Mouse (Mus musculus): ENCODE results near the gene Pacsin1. TPM values are rescaled to one million over a fixed set of nuclear protein-coding genes. Genes with fewer than 3 reads are reported as not detected.
A peak's percentile ranks its signal among the peaks of the same experiment; 100 is the strongest.

The Pacsin1 gene
- polyA plus RNA-seq, 1 experiment from 2014 or later: 3.5 TPM

DNA sequence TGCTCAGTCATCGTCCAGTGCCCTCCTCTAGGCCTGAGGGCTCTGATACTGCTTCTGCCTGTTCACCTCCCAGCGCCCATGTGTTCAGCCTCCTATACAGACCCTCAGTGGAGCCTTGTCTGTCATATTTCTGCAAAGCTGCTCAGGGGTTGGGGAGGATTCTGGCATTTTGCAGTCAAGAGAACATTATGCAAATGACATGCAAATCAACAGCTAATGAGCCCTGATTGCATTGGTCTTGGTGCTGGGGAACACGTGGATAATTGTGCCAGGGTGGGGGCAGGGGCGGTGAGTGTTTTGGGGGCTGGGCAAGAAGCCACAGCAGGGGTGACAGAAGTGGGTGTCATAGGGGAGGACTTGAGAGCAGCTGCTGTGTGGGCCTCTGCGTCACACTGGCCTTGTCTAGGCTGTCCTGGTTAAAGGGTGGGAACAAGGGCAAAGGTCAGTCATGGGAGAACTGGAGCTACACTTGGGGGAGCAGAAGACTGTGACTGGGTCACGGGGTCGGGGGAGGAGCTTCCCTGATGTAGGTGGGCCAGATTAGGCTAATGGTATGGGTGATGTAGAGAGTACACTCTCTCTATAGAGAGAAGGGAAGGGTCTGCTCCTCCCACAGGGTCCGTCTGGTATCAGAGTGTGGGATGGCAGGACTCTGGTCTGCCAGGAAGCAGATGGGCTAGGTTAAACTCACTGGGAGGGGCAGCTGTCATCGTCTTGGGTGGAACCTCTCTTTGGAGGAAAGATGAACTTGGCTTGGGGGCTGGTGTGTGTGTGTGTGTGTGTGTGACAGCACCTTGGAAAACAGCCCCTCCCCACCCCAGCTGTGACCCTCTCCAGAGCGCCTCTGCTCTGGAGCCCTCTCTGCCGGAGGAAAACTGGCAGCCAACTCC lies 23.9 kb downstream of the Pacsin1 start:
- no peak for DNase-seq (ENCODE audit: low spot score)
- H3K4me2 ChIP-seq (replicated peaks; ENCODE audit: low read depth, low read length): no peak overlapping the region
- WGBS: 41% methylated on average over 11 of the region's 11 CpGs

DNA sequence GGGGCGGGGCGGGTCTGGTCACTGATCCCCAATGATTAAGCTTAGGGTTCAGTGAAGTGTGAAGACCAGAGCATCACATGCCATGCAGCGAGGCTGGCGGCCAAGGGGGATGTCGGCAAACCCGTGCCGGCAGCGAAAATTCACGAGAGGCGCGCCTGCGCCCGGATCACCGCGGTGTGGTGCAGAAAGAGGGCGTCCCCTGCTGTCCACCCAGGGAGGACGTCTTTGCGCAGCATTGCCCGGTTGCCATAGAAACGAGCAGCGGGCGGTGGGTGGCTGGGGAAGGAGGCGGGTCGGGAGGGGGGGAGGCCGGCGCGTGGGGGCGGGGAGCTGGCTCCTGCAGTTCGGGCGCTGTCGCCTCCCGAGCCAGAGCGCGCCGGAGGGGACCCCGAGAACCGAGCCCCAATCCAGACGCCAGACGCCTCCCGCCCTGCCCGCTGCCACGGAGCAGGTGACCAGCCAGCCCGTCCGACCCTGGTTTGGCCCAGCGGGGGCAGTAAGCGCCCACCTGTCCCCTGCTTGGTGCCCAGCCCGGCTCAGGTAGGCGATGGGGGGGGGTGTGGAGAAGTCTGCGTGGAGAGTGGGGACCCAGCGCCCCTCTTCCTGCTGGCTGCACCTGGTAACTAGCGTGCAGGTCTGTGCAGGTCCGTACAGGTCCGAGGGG lies 29.7 kb downstream of the Pacsin1 start:
- peak; percentile 70 for ATAC-seq (ENCODE audit: low FRiP score)

More for the DNA sequence above, 23.9 kb downstream of the Pacsin1 start:
- ATAC-seq (ENCODE audit: low FRiP score): peak; percentile 71
- Histone ChIP-seq H3K36me3 (ENCODE audit: control insufficient read depth, insufficient read depth, low read length) (no peaks in the 10 kb centered on the region), H3K27ac (ENCODE audit: low read depth, low read length) (peak overlapping the region; percentile 60), H3K9ac (ENCODE audit: low read depth, low read length) (0 out of 2 replicates have a peak overlapping the region, but pooled peaks have one; percentile 12), H3K4me3 (ENCODE audit: low read depth, low read length) (no peak overlapping the region), H3K9me3 (ENCODE audit: control insufficient read depth, low read length) (no peaks in the 10 kb centered on the region), H3K27me3 (ENCODE audit: control insufficient read depth, insufficient read depth, low read length) (no peaks in the 10 kb centered on the region), H3K4me1 (replicated peaks; ENCODE audit: control insufficient read depth, insufficient read depth, low read length) (no peaks in the 10 kb centered on the region)

DNA sequence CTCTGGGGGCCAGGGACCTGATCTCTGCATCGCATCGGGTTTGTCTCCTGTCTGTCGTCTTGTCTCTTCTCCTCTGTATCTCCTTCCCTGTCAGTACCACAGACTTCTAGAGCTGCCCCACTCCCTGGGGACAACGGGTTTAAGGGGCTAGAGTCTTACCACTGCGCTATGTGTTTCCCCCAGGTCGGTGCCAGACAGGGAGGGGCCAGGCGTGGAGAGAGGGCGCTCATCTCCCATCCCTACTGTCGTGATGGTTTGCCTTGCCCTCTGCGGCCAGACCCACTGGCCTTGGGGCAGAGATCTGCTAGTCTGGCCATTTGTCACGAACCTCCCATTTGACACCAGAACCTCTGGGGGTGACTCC lies 30.2 kb downstream of the Pacsin1 start:
- peaks cover 3% of the 10 kb centered on the region; the same call in 1 of the 2 replicates for H3K4me1 ChIP-seq (replicated peaks; ENCODE audit: control insufficient read depth, insufficient read depth, low read length)
- peak overlapping the region; percentile 60 for H3K9ac ChIP-seq (ENCODE audit: low read depth, low read length)
- H3K27me3 ChIP-seq (ENCODE audit: control insufficient read depth, insufficient read depth, low read length): peaks cover 6% of the 10 kb centered on the region; the same call in 1 of the 2 replicates
- H3K9me3 ChIP-seq (ENCODE audit: control insufficient read depth, low read length): no peaks in the 10 kb centered on the region
- DNase-seq (ENCODE audit: low spot score) (peak; percentile 37), ATAC-seq (ENCODE audit: low FRiP score) (peak; percentile 45)
- WGBS: 3% methylated on average over 11 of the region's 11 CpGs
- peak overlapping the region; percentile 97 for H3K4me2 ChIP-seq (replicated peaks; ENCODE audit: low read depth, low read length)
- H3K36me3 ChIP-seq (ENCODE audit: control insufficient read depth, insufficient read depth, low read length): no peaks in the 10 kb centered on the region
- no peak overlapping the region for H3K27ac ChIP-seq (ENCODE audit: low read depth, low read length)
- peak overlapping the region; percentile 45 for H3K4me3 ChIP-seq (ENCODE audit: low read depth, low read length)

More for the DNA sequence above, 29.7 kb downstream of the Pacsin1 start:
- H3K9me3 ChIP-seq (ENCODE audit: control insufficient read depth, low read length): no peaks in the 10 kb centered on the region
- peak overlapping the region; percentile 45 for H3K4me3 ChIP-seq (ENCODE audit: low read depth, low read length)
- DNase-seq (ENCODE audit: low spot score): peak; percentile 80
- WGBS: under 1% methylated on average over 36 of the region's 53 CpGs
- peak overlapping the region; percentile 60 for H3K9ac ChIP-seq (ENCODE audit: low read depth, low read length)
- no peaks in the 10 kb centered on the region for H3K36me3 ChIP-seq (ENCODE audit: control insufficient read depth, insufficient read depth, low read length)
- peak overlapping the region; percentile 97 for H3K4me2 ChIP-seq (replicated peaks; ENCODE audit: low read depth, low read length)
- H3K27me3 ChIP-seq (ENCODE audit: control insufficient read depth, insufficient read depth, low read length): peaks cover 6% of the 10 kb centered on the region; the same call in 1 of the 2 replicates
- peaks cover 3% of the 10 kb centered on the region; the same call in 1 of the 2 replicates for H3K4me1 ChIP-seq (replicated peaks; ENCODE audit: control insufficient read depth, insufficient read depth, low read length)
- H3K27ac ChIP-seq (ENCODE audit: low read depth, low read length): no peak overlapping the region

DNA sequence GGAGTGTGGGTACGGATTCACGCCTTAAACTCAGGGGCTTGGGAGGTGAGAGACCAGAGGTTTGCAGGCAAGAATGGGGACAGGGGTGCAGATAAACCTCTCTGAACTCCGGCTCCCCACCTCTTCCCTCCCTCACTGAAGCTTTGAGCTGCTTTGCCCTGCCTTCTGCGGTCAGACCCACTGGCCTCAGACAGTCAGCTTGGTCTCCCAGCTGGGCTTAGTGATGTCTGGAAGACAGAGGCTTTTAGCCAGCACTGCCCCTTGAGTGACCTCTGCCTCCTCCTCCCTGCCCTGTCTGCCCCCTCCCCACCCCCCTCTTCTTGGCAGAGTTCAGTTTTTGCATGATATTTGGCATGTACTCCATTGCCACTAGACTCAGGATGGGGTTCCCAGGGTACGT lies 31.1 kb downstream of the Pacsin1 start:
- Histone ChIP-seq H3K9me3 (ENCODE audit: control insufficient read depth, low read length) (no peaks in the 10 kb centered on the region), H3K9ac (ENCODE audit: low read depth, low read length) (no peak overlapping the region), H3K27me3 (ENCODE audit: control insufficient read depth, insufficient read depth, low read length) (peaks cover 6% of the 10 kb centered on the region; the same call in 1 of the 2 replicates), H3K4me3 (ENCODE audit: low read depth, low read length) (no peak overlapping the region), H3K4me1 (replicated peaks; ENCODE audit: control insufficient read depth, insufficient read depth, low read length) (peaks cover 3% of the 10 kb centered on the region; the same call in 1 of the 2 replicates), H3K27ac (ENCODE audit: low read depth, low read length) (no peak overlapping the region), H3K36me3 (ENCODE audit: control insufficient read depth, insufficient read depth, low read length) (no peaks in the 10 kb centered on the region), H3K4me2 (replicated peaks; ENCODE audit: low read depth, low read length) (no peak overlapping the region)
- ATAC-seq (ENCODE audit: low FRiP score) (no peak), DNase-seq (ENCODE audit: low spot score) (no peak)
- 33% methylated on average over 5 of the region's 5 CpGs for WGBS

DNA sequence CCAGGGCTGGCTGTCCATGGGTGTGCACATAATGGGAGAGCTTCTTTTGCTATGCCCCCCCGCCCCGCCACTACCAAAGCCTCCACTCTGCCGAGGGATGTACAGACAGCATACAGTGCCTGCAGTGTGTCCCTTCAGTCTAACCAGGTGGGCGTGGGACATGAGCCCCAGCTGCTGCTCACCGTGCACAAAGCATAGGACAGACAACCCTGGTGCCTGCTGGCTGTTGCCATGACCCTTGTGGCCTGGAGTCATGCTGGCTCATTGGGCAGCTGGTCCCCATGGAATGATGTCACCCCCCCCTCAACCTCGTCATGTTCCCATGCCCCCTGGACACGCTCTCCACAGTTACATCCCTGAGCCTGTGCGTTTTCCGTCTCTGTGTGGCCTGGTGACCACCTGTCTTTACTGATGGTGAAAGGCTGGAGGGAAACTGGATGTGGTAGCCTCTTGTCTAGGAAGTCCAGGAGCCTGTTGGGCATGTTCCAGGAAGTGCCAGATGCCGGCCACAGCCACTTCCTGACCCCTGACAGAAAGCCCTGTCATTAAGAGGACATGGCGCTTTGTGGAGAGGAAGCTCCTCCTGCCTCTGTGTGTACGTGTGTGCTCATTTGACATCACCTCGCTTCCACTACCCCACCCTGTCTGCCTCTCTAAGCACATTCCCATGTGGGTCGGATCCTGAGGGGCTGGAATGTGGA lies 35.8 kb downstream of the Pacsin1 start:
- no peaks in the 10 kb centered on the region for H3K4me1 ChIP-seq (replicated peaks; ENCODE audit: control insufficient read depth, insufficient read depth, low read length)
- H3K4me3 ChIP-seq (ENCODE audit: low read depth, low read length): no peak overlapping the region
- peaks cover 6% of the 10 kb centered on the region; the same call in 1 of the 2 replicates for H3K27me3 ChIP-seq (ENCODE audit: control insufficient read depth, insufficient read depth, low read length)
- no peak overlapping the region for H3K4me2 ChIP-seq (replicated peaks; ENCODE audit: low read depth, low read length)
- no peak for ATAC-seq (ENCODE audit: low FRiP score)
- no peaks in the 10 kb centered on the region for H3K36me3 ChIP-seq (ENCODE audit: control insufficient read depth, insufficient read depth, low read length)
- H3K9ac ChIP-seq (ENCODE audit: low read depth, low read length): no peak overlapping the region
- WGBS: 75% methylated on average over 14 of the region's 14 CpGs
- no peak for DNase-seq (ENCODE audit: low spot score)
- no peaks in the 10 kb centered on the region for H3K9me3 ChIP-seq (ENCODE audit: control insufficient read depth, low read length)
- no peak overlapping the region for H3K27ac ChIP-seq (ENCODE audit: low read depth, low read length)

DNA sequence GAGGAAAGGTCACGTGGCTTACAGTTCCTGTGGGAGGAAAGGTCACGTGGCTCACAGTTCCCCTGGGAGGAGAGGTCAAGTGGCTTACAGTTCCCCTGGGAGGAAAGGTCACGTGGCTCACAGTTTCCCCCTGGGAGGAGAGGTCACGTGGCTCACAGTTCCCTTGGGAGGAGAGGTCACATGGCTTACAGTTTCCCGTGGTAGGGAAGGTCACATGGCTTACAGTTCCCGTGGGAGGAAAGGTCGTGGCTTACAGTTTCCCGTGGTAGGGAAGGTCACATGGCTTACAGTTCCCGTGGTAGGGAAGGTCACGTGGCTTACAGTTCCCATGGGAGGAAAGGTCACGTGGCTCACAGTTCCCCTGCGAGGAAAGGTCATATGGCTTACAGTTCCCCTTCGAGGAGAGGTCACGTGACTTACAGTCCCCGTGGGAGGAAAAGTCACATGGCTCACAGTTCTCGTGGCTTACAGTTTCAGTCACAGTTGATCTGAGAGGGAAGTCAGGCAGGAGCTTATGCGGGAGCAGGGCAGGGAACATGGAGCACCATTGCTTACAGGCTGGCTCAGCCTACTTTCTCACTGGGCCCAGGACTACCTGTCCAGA lies 44.4 kb downstream of the Pacsin1 start:
- H3K4me2 ChIP-seq (replicated peaks; ENCODE audit: low read depth, low read length): no peak overlapping the region
- DNase-seq (ENCODE audit: low spot score): no peak
- H3K4me1 ChIP-seq (replicated peaks; ENCODE audit: control insufficient read depth, insufficient read depth, low read length): no peaks in the 10 kb centered on the region; the same call in 1 of the 2 replicates
- no peaks in the 10 kb centered on the region for H3K27me3 ChIP-seq (ENCODE audit: control insufficient read depth, insufficient read depth, low read length)
- H3K36me3 ChIP-seq (ENCODE audit: control insufficient read depth, insufficient read depth, low read length): no peaks in the 10 kb centered on the region
- H3K9ac ChIP-seq (ENCODE audit: low read depth, low read length): no peak overlapping the region
- 89% methylated on average over 17 of the region's 17 CpGs for WGBS
- no peak for ATAC-seq (ENCODE audit: low FRiP score)
- H3K4me3 ChIP-seq (ENCODE audit: low read depth, low read length): no peak overlapping the region
- H3K27ac ChIP-seq (ENCODE audit: low read depth, low read length): no peak overlapping the region
- no peaks in the 10 kb centered on the region for H3K9me3 ChIP-seq (ENCODE audit: control insufficient read depth, low read length)

DNA sequence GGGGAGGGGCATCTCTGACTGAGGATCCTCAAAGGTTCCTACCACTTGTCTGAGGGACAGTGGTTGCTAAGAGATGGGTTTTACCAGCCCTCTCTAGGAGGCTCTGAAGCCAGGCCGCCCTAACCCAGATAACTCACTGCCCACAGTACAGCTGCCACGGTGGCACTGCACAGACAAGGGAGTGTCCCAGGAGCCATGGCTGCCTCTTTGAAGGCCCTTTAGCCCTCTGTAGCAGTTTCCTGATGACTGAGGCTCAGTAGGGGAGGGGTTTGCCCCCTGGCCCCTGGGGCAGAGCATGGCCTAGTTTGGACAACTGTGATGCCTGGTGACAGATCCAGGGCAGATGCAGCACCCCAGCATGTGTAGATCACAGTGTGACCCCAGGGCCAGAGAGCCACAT lies 45.5 kb downstream of the Pacsin1 start:
- H3K4me3 ChIP-seq (ENCODE audit: low read depth, low read length): no peak overlapping the region
- no peak for ATAC-seq (ENCODE audit: low FRiP score)
- no peaks in the 10 kb centered on the region for H3K9me3 ChIP-seq (ENCODE audit: control insufficient read depth, low read length)
- peaks cover 2% of the 10 kb centered on the region; the same call in 1 of the 2 replicates for H3K27me3 ChIP-seq (ENCODE audit: control insufficient read depth, insufficient read depth, low read length)
- no peak overlapping the region for H3K4me2 ChIP-seq (replicated peaks; ENCODE audit: low read depth, low read length)
- H3K27ac ChIP-seq (ENCODE audit: low read depth, low read length): no peak overlapping the region
- no peak for DNase-seq (ENCODE audit: low spot score)
- 89% methylated on average over 2 of the region's 2 CpGs for WGBS
- no peak overlapping the region for H3K9ac ChIP-seq (ENCODE audit: low read depth, low read length)
- H3K36me3 ChIP-seq (ENCODE audit: control insufficient read depth, insufficient read depth, low read length): no peaks in the 10 kb centered on the region
- no peaks in the 10 kb centered on the region; the same call in 1 of the 2 replicates for H3K4me1 ChIP-seq (replicated peaks; ENCODE audit: control insufficient read depth, insufficient read depth, low read length)

DNA sequence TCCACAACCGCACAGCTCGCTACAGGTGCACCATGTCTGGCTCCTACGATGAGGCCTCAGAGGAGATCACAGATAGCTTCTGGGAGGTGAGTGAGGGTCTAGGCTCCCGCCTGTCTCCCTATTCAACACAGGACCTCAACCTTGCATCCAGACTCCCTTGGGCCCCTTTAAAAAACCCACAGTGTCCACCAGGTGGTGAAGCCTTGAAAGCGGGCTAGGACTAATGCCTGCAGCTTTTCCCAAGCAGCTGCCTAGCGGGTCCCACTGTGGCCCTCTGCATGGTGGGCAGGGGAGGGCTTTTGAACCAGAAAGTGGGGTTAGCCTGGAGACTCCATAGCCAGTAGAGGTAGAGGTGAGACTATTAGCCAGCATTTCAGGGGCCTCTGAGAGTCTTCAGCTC lies 46.5 kb downstream of the Pacsin1 start:
- DNase-seq (ENCODE audit: low spot score) (no peak), ATAC-seq (ENCODE audit: low FRiP score) (no peak)
- H3K36me3 ChIP-seq (ENCODE audit: control insufficient read depth, insufficient read depth, low read length): no peaks in the 10 kb centered on the region
- H3K27ac ChIP-seq (ENCODE audit: low read depth, low read length): no peak overlapping the region
- 69% methylated on average over 6 of the region's 6 CpGs for WGBS
- no peaks in the 10 kb centered on the region for H3K9me3 ChIP-seq (ENCODE audit: control insufficient read depth, low read length)
- no peak overlapping the region for H3K4me2 ChIP-seq (replicated peaks; ENCODE audit: low read depth, low read length)
- peaks cover 3% of the 10 kb centered on the region; the same call in 1 of the 2 replicates for H3K27me3 ChIP-seq (ENCODE audit: control insufficient read depth, insufficient read depth, low read length)
- H3K9ac ChIP-seq (ENCODE audit: low read depth, low read length): no peak overlapping the region
- H3K4me3 ChIP-seq (ENCODE audit: low read depth, low read length): no peak overlapping the region
- H3K4me1 ChIP-seq (replicated peaks; ENCODE audit: control insufficient read depth, insufficient read depth, low read length): no peaks in the 10 kb centered on the region; the same call in 1 of the 2 replicates

Measured in hindbrain, embryonic 11.5 days (tissue).